Mouse (Mus musculus): ENCODE measurements around the gene Hist1h1c.

DNA sequence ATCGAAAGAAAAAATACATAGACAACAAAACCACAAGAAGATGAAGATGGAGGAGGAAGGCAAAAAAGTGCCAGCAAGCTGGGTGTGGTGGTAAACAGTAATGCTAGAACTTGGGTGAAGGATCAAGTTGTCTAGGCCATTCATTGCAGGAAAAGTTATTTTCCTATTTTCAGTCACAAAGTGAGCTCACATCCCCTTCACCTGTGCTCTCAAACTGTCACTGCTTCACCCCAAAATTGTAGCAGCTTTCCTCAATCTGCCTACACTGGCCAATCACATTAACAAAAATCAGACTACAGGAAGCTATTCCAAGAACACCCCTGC, 21.3 kb downstream of the Hist1h1c start:
- TF ChIP-seq MAFK (IDR thresholded peaks at IDR 0.05; ENCODE audit: insufficient read depth, low read depth, low read length) (no peak), CHD2 (IDR thresholded peaks at IDR 0.05; ENCODE audit: low read depth, low read length) (no peak), ZNF384 (IDR thresholded peaks at IDR 0.05; ENCODE audit: low read depth, low read length) (no peak)
